Mouse (Mus musculus): ENCODE data around the gene Tor1a.
"Not testable (repeated sequence)": the region's sequence is repeated elsewhere in the genome, so short reads cannot be mapped to it uniquely, and the experiment has no call there.

Tor1a gene

GRCm38 (mm10) chr2:30918126-30918525 is 49.6 kb downstream of the Tor1a start:
- DNase-seq (ENCODE audit: low spot score), result no peak

DNA sequence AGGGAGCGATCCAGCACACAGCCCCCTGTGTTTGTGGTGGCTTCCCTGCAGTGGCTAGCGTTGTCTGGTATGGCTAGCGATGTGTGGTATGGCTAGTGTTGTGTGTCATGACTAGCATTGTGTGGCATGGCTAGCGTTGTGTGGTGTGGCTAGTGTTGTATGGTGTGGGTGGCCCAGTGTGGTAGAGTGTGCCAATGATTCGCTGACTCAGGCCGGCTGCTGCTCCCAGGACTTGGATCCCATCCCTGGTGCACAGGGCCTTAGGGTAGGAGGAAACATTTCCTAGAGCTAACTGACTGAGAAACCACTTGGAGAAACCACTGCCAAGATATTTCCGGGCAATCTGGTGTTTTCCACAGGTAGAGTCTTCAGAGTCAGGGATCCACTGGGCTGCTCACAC is 50.1 kb downstream of the Tor1a start:
- no peak for DNase-seq (ENCODE audit: low spot score)

GRCm38 (mm10) chr2:30915933-30916332 is 51.8 kb downstream of the Tor1a start:
- not testable (repeated sequence) for DNase-seq (ENCODE audit: low spot score)

- DNase-seq (ENCODE audit: low spot score), result no peak
Measured at GRCm38 (mm10) chr2:30915376-30915775, 52.4 kb downstream of the Tor1a start.

DNA sequence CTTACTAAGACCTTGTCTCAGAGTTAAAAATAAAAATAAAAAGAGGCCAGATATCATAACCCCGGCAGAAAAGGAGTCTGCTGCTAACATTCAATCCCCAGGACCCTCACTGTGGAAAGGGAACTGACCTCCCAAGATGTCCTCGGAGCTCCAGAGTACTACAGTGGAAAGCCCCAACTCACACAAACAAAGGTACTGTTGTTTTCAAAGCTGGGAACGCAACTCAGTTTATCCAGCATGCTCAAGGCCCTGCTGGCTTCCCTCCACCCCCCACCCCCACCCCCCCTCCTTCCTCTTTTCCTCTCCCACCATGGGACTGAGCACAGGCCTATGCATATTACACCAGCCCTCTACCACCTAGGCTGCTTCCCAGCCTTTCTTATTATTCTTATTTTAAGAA is 52.9 kb downstream of the Tor1a start:
- DNase-seq (ENCODE audit: low spot score), result no peak

DNA sequence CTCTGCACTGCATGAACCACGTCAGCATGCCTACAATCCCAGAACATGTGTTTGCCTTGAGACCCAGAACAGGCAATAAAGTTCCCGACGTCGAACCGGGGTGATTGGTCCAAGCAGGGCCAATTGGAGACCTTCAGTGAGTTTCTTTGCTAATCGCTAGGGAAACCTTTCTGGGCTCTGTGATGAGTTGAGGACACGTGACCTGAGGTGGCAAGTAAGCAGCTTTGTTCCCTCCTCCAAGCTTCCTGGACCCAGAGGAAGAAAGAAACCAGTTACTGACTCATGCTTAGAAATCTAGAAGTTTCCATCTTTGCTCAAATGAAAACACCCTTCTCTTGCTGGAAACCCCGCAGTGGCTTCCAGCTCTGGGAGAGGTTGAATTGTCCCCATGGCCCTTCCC is 54.7 kb downstream of the Tor1a start:
- no peak for DNase-seq (ENCODE audit: low spot score)

- DNase-seq (ENCODE audit: low spot score), result no peak
Measured at GRCm38 (mm10) chr2:30912291-30912773, 55.4 kb downstream of the Tor1a start.

Data from spleen, adult 12 weeks (tissue).